ENCODE assay signal across 8 mouse cellular contexts in genomic region chr11:116237742-116238395, GRCm38 (mm10). TPM values are rescaled to one million over a fixed set of nuclear protein-coding genes. Genes with fewer than 3 reads are reported as not detected.
DNase-seq lines count a peak whose midpoint lies in the region; ATAC-seq and TF ChIP-seq lines count a peak whose summit lies in the region.

Gene Evpl, minus strand, starts transcription at chr11:116238077.

- peaks cover 43% of the 10 kb centered on the region for H3K27me3 ChIP-seq in forebrain, embryonic 13.5 days
- H3K27me3 ChIP-seq in kidney, adult 2 months (replicated peaks; ENCODE audit: control insufficient read depth, insufficient read depth, low read length) = no peaks in the 10 kb centered on the region
- no peaks in the 10 kb centered on the region for H3K27me3 ChIP-seq in testis, adult 2 months (ENCODE audit: control insufficient read depth, insufficient read depth, low read length)

- H3K9me3 ChIP-seq in forebrain, embryonic 13.5 days (replicated peaks) = no peaks in the 10 kb centered on the region

- TF ChIP-seq CTCF in kidney, adult 2 months (conservative IDR thresholded peaks at IDR 0.05; ENCODE audit: insufficient read depth, insufficient read length, low read depth, low read length) = no peak
- TF ChIP-seq CTCF in lung, adult 2 months (IDR thresholded peaks at IDR 0.05; ENCODE audit: insufficient read depth, low read length) = no peak
- TF ChIP-seq CTCF in testis, adult 2 months (IDR thresholded peaks at IDR 0.05; ENCODE audit: control insufficient read depth, insufficient read depth, insufficient replicate concordance, low read depth, low read length) = no peak

- ATAC-seq in forebrain, embryonic 13.5 days = no peak
- ATAC-seq in cerebellum, adult (ENCODE audit: insufficient number of reproducible peaks, low FRiP score, low TSS enrichment) = no peak

- H3K36me3 ChIP-seq in forebrain, embryonic 13.5 days (ENCODE audit: poor library complexity, severe bottlenecking) = peaks cover 5% of the 10 kb centered on the region
- H3K36me3 ChIP-seq in kidney, adult 2 months (ENCODE audit: control insufficient read depth, insufficient read depth, low read length) = no peaks in the 10 kb centered on the region
- no peaks in the 10 kb centered on the region for H3K36me3 ChIP-seq in testis, adult 2 months (ENCODE audit: control insufficient read depth, insufficient read depth, low read length)

- H3K9ac ChIP-seq in forebrain, embryonic 13.5 days = no peak within 1 kb of the TSS

- WGBS in forebrain, embryonic 13.5 days = 11% methylated on average over 31 of the region's 31 CpGs
- 6% methylated on average over 31 of the region's 31 CpGs for WGBS in kidney, adult 2 months
- WGBS in lung, adult 2 months = 20% methylated on average over 31 of the region's 31 CpGs

- peak; percentile 65 for TF ChIP-seq POLR2A in kidney, adult 2 months (IDR thresholded peaks at IDR 0.05; ENCODE audit: low read depth, low read length)
- no peak for TF ChIP-seq POLR2A in lung, adult 2 months (IDR thresholded peaks at IDR 0.05; ENCODE audit: borderline replicate concordance, extremely low read depth, low read depth, low read length)
- no peak for TF ChIP-seq POLR2A in testis, adult 2 months (IDR thresholded peaks at IDR 0.05; ENCODE audit: control insufficient read depth, low read depth, low read length)

- peak within 1 kb of the TSS; percentile 4; the same call in 1 of the 2 replicates for H3K4me3 ChIP-seq in forebrain, embryonic 13.5 days
- peak within 1 kb of the TSS; percentile 49 for H3K4me3 ChIP-seq in kidney, adult 2 months (ENCODE audit: insufficient read depth, low read depth, low read length)
- H3K4me3 ChIP-seq in lung, adult 2 months (replicated peaks; ENCODE audit: extremely low read depth, low read depth, low read length) = peak within 1 kb of the TSS; percentile 3
- peak within 1 kb of the TSS; percentile 13; the same call in 1 of the 2 replicates for H3K4me3 ChIP-seq in testis, adult 2 months (ENCODE audit: control insufficient read depth, low read depth, low read length)

- peak within 1 kb of the TSS; percentile 7; the same call in 1 of the 2 replicates for H3K4me2 ChIP-seq in forebrain, embryonic 13.5 days

- H3K27ac ChIP-seq in forebrain, embryonic 13.5 days = no peak within 1 kb of the TSS
- peak within 1 kb of the TSS; percentile 47 for H3K27ac ChIP-seq in kidney, adult 2 months (ENCODE audit: insufficient read depth, low read depth, low read length)
- no peak within 1 kb of the TSS for H3K27ac ChIP-seq in testis, adult 2 months (ENCODE audit: control insufficient read depth, insufficient read depth, low read depth, low read length)

- H3K4me1 ChIP-seq in forebrain, embryonic 13.5 days = 0 out of 2 replicates have a peak, but pooled peaks cover 3% of the 10 kb centered on the region
- peaks cover 16% of the 10 kb centered on the region for H3K4me1 ChIP-seq in kidney, adult 2 months (ENCODE audit: control insufficient read depth, insufficient read depth, low read length)
- H3K4me1 ChIP-seq in lung, adult 2 months (ENCODE audit: control insufficient read depth, insufficient read depth, low read length) = no peaks in the 10 kb centered on the region
- H3K4me1 ChIP-seq in testis, adult 2 months (ENCODE audit: control insufficient read depth, insufficient read depth, low read length) = peaks cover 6% of the 10 kb centered on the region

- peak; percentile 21 to 58 for DNase-seq in heart, adult 18-20 months
- no peak for DNase-seq in heart, adult 8-10 months (ENCODE audit: low spot score)
- DNase-seq in kidney, adult 2 months = peak; percentile 98
- DNase-seq in lung, adult 2 months = peak; percentile 84
- no peak for DNase-seq in left cerebral cortex, adult 9 months (ENCODE audit: low spot score in 2 of 2)

RNA-seq across cellular contexts. Expression of gene Evpl, which starts in this region (rescaled TPM):
- under 1 TPM; 0.15 to 0.46 TPM for total RNA-seq in heart, adult 18-20 months (2021)
- total RNA-seq in heart, adult 8-10 months (2022) = under 1 TPM; 0.49 to 0.94 (median 0.56) TPM
- 0.12 and 0.14 TPM in 2 replicates for polyA plus RNA-seq in forebrain, embryonic 13.5 days (2015; fragmentation: Nextera tagmentation; extraction: Ambion mirVana)
- polyA plus RNA-seq in kidney, adult 2 months (2012; rRNA removed) = 6.8 and 7.1 TPM in 2 replicates
- 3.6 and 16.8 TPM in 2 replicates for polyA plus RNA-seq in lung, adult 2 months (2012; rRNA removed)
- 1.1 and 1.2 TPM in 2 replicates for polyA plus RNA-seq in testis, adult 2 months (2012; rRNA removed)

Comparison
In these comparisons a context has a peak if more than half of its experiments do, and no peak if none do; other contexts are left out.
1. Peak in DNase-seq in heart, adult 18-20 months; RNA of the gene not detected or under 1 TPM.
2. DNase-seq: peak in kidney, adult 2 months (single experiment) and lung, adult 2 months (single experiment); none in heart, adult 8-10 months (single experiment) and left cerebral cortex, adult 9 months (0 of 2).
3. Peak in every context shown above with its lines, with median percentiles within 50 percentile points of each other: H3K4me3 ChIP-seq.